Mouse (Mus musculus): ENCODE measurements around the gene Taf8. TPM values are rescaled to one million over a fixed set of nuclear protein-coding genes. Genes with fewer than 3 reads are reported as not detected.

Taf8 gene
- polyA plus RNA-seq, 1 experiment = 13.3 TPM

GRCm38 (mm10) chr17:47527581-47528300 is 25.6 kb upstream of the Taf8 start:
- Histone ChIP-seq H3K4me3 (ENCODE audit: low read depth, low read length) (no peak overlapping the region), H3K36me3 (ENCODE audit: control insufficient read depth, insufficient read depth, low read length) (no peaks in the 10 kb centered on the region), H3K4me1 (ENCODE audit: control insufficient read depth, insufficient read depth, insufficient read length, low read length) (peaks cover 13% of the 10 kb centered on the region), H3K27me3 (ENCODE audit: control insufficient read depth, insufficient read depth, low read length) (no peaks in the 10 kb centered on the region), H3K27ac (ENCODE audit: insufficient read depth, low read depth, low read length) (no peak overlapping the region)
- TF ChIP-seq CTCF (IDR thresholded peaks at IDR 0.05; ENCODE audit: extremely low read depth, insufficient read length, insufficient replicate concordance, low read depth, low read length) (no peak), POLR2A (IDR thresholded peaks at IDR 0.05; ENCODE audit: low read depth, low read length) (no peak)
- 63% methylated on average over 10 of the region's 10 CpGs for WGBS

DNA sequence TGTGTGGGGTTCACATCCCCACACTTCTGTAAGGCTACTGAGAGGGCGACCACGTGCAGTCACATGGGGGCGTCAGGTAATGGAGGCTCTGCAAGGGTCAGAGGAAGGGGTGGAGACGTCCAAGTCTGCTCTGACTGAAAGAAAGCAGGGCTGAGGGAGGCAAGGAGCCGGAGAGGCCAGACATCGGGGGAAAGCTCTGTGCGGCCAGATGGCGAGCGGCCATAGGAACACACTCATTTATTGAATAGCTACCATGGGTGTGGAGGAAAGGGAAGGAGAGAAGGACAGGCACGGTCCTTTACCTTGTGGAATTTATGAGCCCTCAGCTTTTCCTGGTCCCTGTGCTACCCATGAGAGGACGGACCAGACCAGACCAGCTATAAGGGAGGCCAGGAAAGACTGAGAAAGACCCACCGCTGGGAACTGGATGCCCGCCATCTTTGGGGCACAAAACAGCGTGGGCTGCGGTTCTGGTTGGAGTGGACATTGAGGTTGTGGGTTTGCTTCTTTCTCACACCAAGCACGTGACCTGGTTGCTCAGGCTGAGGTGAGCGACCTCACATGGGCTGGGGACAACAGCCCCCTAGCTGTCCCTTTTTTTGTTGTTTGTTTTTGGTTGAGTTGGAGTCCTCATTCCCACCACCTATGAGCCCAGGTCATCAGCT is 24.9 kb upstream of the Taf8 start:
- H3K4me1 ChIP-seq (ENCODE audit: control insufficient read depth, insufficient read depth, insufficient read length, low read length) = peaks cover 19% of the 10 kb centered on the region
- no peaks in the 10 kb centered on the region for H3K36me3 ChIP-seq (ENCODE audit: control insufficient read depth, insufficient read depth, low read length)
- no peak for TF ChIP-seq CTCF (IDR thresholded peaks at IDR 0.05; ENCODE audit: extremely low read depth, insufficient read length, insufficient replicate concordance, low read depth, low read length)
- TF ChIP-seq POLR2A (IDR thresholded peaks at IDR 0.05; ENCODE audit: low read depth, low read length) = no peak
- 81% methylated on average over 17 of the region's 17 CpGs for WGBS
- H3K4me3 ChIP-seq (ENCODE audit: low read depth, low read length) = no peak overlapping the region
- no peaks in the 10 kb centered on the region for H3K27me3 ChIP-seq (ENCODE audit: control insufficient read depth, insufficient read depth, low read length)
- H3K27ac ChIP-seq (ENCODE audit: insufficient read depth, low read depth, low read length) = no peak overlapping the region

DNA sequence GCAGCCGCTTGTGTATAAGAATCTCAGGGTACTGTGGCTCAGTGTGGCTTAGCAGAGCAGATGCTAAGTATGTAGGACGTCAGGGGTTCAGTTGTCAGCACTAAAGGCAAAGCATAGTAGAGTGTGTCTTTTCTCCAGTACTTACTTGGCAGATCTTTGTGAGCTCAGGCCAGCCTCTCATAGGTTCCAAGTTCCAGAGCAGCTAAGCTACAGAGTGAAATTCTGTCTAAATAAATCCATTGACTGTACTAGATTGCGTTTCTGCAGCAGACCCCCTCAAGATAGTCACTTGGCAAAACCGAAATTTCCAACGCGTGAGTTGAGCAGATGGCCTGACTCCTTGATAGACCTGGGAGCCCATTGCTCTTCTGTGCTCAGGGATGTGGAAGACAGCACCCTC is 22.9 kb upstream of the Taf8 start:
- H3K36me3 ChIP-seq (ENCODE audit: control insufficient read depth, insufficient read depth, low read length) = no peaks in the 10 kb centered on the region
- no peak overlapping the region for H3K27ac ChIP-seq (ENCODE audit: insufficient read depth, low read depth, low read length)
- no peak overlapping the region for H3K4me3 ChIP-seq (ENCODE audit: low read depth, low read length)
- no peaks in the 10 kb centered on the region for H3K27me3 ChIP-seq (ENCODE audit: control insufficient read depth, insufficient read depth, low read length)
- peaks cover 21% of the 10 kb centered on the region for H3K4me1 ChIP-seq (ENCODE audit: control insufficient read depth, insufficient read depth, insufficient read length, low read length)
- TF ChIP-seq CTCF (IDR thresholded peaks at IDR 0.05; ENCODE audit: extremely low read depth, insufficient read length, insufficient replicate concordance, low read depth, low read length) = no peak
- TF ChIP-seq POLR2A (IDR thresholded peaks at IDR 0.05; ENCODE audit: low read depth, low read length) = no peak
- WGBS = 90% methylated on average over 6 of the region's 6 CpGs

GRCm38 (mm10) chr17:47524055-47524454 is 22.0 kb upstream of the Taf8 start:
- WGBS = 69% methylated on average over 8 of the region's 8 CpGs
- no peaks in the 10 kb centered on the region for H3K36me3 ChIP-seq (ENCODE audit: control insufficient read depth, insufficient read depth, low read length)
- no peak overlapping the region for H3K27ac ChIP-seq (ENCODE audit: insufficient read depth, low read depth, low read length)
- H3K4me3 ChIP-seq (ENCODE audit: low read depth, low read length) = no peak overlapping the region
- H3K27me3 ChIP-seq (ENCODE audit: control insufficient read depth, insufficient read depth, low read length) = no peaks in the 10 kb centered on the region
- peaks cover 21% of the 10 kb centered on the region for H3K4me1 ChIP-seq (ENCODE audit: control insufficient read depth, insufficient read depth, insufficient read length, low read length)
- no peak for TF ChIP-seq CTCF (IDR thresholded peaks at IDR 0.05; ENCODE audit: extremely low read depth, insufficient read length, insufficient replicate concordance, low read depth, low read length)
- TF ChIP-seq POLR2A (IDR thresholded peaks at IDR 0.05; ENCODE audit: low read depth, low read length) = no peak

DNA sequence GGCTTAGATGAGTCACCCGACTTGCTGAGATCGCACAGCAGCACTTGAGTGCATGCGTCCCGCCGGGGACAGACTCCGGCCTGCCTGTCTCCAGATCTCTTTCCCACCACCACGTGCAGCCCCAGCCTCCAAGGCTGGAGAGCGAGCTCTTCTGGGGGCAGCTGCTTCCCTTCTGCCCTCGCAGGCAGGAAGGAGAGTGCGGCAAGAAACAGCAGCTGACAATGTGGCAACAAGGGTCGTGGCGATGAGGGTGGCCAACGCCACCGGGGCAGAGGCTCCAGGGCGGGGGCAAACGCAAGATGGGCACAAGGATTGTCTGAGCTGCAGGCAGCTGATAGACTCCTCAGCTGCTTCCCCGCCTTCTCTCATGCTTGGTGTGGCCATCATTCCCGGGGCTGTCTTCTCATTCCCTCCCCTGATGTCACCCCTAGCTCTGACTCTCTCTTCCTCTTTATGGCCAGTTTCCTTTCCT is 21.2 kb upstream of the Taf8 start:
- Histone ChIP-seq H3K27ac (ENCODE audit: insufficient read depth, low read depth, low read length) (peak overlapping the region; percentile 48; the same call in 1 of the 2 replicates), H3K36me3 (ENCODE audit: control insufficient read depth, insufficient read depth, low read length) (no peaks in the 10 kb centered on the region), H3K27me3 (ENCODE audit: control insufficient read depth, insufficient read depth, low read length) (no peaks in the 10 kb centered on the region), H3K4me1 (ENCODE audit: control insufficient read depth, insufficient read depth, insufficient read length, low read length) (peaks cover 21% of the 10 kb centered on the region), H3K4me3 (ENCODE audit: low read depth, low read length) (no peak overlapping the region)
- no peak for TF ChIP-seq CTCF (IDR thresholded peaks at IDR 0.05; ENCODE audit: extremely low read depth, insufficient read length, insufficient replicate concordance, low read depth, low read length)
- TF ChIP-seq POLR2A (IDR thresholded peaks at IDR 0.05; ENCODE audit: low read depth, low read length) = no peak
- WGBS = 59% methylated on average over 18 of the region's 18 CpGs

DNA sequence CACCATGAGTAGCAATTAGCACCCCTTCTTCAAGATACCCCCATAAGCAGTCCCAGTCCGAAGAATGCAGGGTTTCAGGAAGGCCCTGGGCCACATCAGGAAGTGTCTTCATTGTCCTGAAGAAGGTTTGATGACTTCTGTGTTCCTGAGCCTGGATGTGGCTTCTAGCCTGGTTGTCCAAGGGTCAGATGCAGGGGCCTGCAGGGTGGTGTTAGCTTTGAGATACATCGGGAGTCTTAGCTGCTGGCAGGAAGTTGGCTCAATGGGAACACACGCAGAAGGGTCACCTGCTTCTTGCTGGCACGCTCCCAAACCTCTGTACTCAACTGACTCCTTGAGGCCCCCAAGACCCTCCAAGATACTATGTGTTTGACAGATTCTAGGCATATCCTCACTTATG is 20.4 kb upstream of the Taf8 start:
- no peaks in the 10 kb centered on the region for H3K36me3 ChIP-seq (ENCODE audit: control insufficient read depth, insufficient read depth, low read length)
- H3K4me3 ChIP-seq (ENCODE audit: low read depth, low read length) = no peak overlapping the region
- H3K27me3 ChIP-seq (ENCODE audit: control insufficient read depth, insufficient read depth, low read length) = no peaks in the 10 kb centered on the region
- no peak overlapping the region for H3K27ac ChIP-seq (ENCODE audit: insufficient read depth, low read depth, low read length)
- TF ChIP-seq POLR2A (IDR thresholded peaks at IDR 0.05; ENCODE audit: low read depth, low read length) (no peak), CTCF (IDR thresholded peaks at IDR 0.05; ENCODE audit: extremely low read depth, insufficient read length, insufficient replicate concordance, low read depth, low read length) (no peak)
- 61% methylated on average over 4 of the region's 4 CpGs for WGBS
- peaks cover 20% of the 10 kb centered on the region for H3K4me1 ChIP-seq (ENCODE audit: control insufficient read depth, insufficient read depth, insufficient read length, low read length)

DNA sequence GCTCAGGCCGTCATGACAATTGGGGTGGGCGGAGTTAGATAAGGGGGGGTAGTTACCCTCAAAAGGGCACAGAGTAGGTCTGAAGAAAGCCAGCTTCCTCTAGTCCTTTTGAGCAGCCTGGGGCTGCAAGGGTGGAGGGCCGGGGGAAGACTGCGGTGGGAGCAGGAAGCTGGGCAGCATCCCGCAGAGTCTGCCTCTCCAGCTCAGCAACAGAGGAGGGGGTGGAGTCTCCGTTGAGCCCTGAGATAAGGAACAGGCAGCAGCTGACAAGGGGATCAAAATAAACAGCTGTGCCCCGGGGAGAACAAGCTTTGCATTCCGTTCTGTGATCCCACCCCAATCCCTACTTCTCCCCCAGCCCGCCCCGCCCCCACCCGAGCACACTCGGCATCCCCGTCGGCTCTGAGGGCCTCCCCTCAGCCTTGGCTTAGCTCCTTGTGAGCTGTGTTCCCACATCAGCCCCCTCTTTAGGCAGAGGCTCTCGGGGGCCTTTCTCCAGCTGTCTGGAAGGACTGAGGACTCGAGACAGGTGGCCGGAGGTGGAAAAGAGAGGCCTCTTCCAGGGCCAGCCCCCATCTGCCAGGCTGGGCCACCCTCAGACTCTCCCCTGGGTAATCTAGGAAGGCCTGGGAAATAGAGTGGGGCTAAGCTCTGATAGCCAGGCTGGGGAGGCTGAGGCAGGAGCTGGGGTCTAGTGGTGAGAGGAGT is 19.6 kb upstream of the Taf8 start:
- no peaks in the 10 kb centered on the region for H3K27me3 ChIP-seq (ENCODE audit: control insufficient read depth, insufficient read depth, low read length)
- peaks cover 13% of the 10 kb centered on the region for H3K4me1 ChIP-seq (ENCODE audit: control insufficient read depth, insufficient read depth, insufficient read length, low read length)
- no peak overlapping the region for H3K4me3 ChIP-seq (ENCODE audit: low read depth, low read length)
- TF ChIP-seq POLR2A (IDR thresholded peaks at IDR 0.05; ENCODE audit: low read depth, low read length) (no peak), CTCF (IDR thresholded peaks at IDR 0.05; ENCODE audit: extremely low read depth, insufficient read length, insufficient replicate concordance, low read depth, low read length) (no peak)
- H3K36me3 ChIP-seq (ENCODE audit: control insufficient read depth, insufficient read depth, low read length) = no peaks in the 10 kb centered on the region
- WGBS = 30% methylated on average over 17 of the region's 17 CpGs
- peak overlapping the region; percentile 44 for H3K27ac ChIP-seq (ENCODE audit: insufficient read depth, low read depth, low read length)

Measured in small intestine, adult 2 months (tissue).